Comparison of ENCODE assay signal across 24 mouse cellular contexts in the genomic region with DNA sequence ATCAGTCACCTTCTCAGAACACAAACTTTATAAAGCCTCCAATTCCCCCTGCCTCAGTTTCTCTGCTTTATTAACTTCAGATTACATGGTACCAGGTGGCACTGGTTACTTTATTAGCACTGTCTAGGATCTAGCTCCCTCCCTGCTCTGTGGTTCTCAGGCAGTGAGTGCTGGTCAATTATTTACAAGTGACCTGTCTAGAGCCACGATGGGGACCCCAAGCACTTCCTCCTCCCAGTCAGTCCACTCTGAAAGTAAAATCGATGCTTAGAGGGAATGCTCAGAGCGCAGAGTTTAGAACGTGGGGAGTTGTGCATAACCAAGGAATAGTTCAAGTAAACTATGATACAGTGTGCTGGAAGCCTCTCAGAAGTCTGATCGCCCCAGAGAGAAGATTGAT.
"Had no signal": no experiment of that assay in that cellular context is flagged by ENCODE, and none has a peak within 500 bp of the region (broad histone marks: within the 10 kb centered on the region; RNA-seq: fewer than 3 reads in every experiment).

No protein-coding gene starts in this region.

- DNase-seq: kidney, adult 9 months; kidney, postnatal 10 days; kidney, postnatal 36 days; layer of hippocampus, postnatal 36 days; left cerebral cortex, postnatal 4 days; lung, adult 18-20 months; lung, postnatal 10 days; lung, postnatal 36 days; midbrain, embryonic 14.5 days; retina, postnatal 1 day; right cerebral cortex, postnatal 25 days; spleen, adult 18-20 months; thymus, postnatal 25 days had no signal

- H3K27ac ChIP-seq: left cerebral cortex, adult 2 months; limb, embryonic 12.5 days; limb, embryonic 15.5 days; lung, embryonic 15.5 days; midbrain, embryonic 10.5 days; neural tube, embryonic 12.5 days; neural tube, embryonic 15.5 days; stomach, embryonic 15.5 days had no signal

- H3K9ac ChIP-seq: limb, embryonic 12.5 days; limb, embryonic 15.5 days; lung, embryonic 15.5 days; neural tube, embryonic 12.5 days; neural tube, embryonic 15.5 days; stomach, embryonic 15.5 days had no signal

- H3K4me3 ChIP-seq: left cerebral cortex, adult 2 months; limb, embryonic 12.5 days; limb, embryonic 15.5 days; lung, embryonic 15.5 days; megakaryocyte, embryonic 14.5 days; midbrain, embryonic 10.5 days; neural tube, embryonic 12.5 days; neural tube, embryonic 15.5 days; stomach, embryonic 15.5 days had no signal

- H3K27me3 ChIP-seq: limb, embryonic 12.5 days; limb, embryonic 15.5 days; lung, embryonic 15.5 days; megakaryocyte, embryonic 14.5 days; neural tube, embryonic 12.5 days; neural tube, embryonic 15.5 days; stomach, embryonic 15.5 days had no signal

- ATAC-seq: hindbrain, embryonic 16.5 days; intestine, postnatal 0 days had no signal

- H3K36me3 ChIP-seq: limb, embryonic 12.5 days; limb, embryonic 15.5 days; lung, embryonic 15.5 days; neural tube, embryonic 12.5 days; neural tube, embryonic 15.5 days; stomach, embryonic 15.5 days had no signal

- H3K4me2 ChIP-seq: limb, embryonic 12.5 days; limb, embryonic 15.5 days; lung, embryonic 15.5 days; neural tube, embryonic 12.5 days; neural tube, embryonic 15.5 days; stomach, embryonic 15.5 days had no signal

- H3K9me3 ChIP-seq: limb, embryonic 12.5 days; limb, embryonic 15.5 days; lung, embryonic 15.5 days; megakaryocyte, embryonic 14.5 days; midbrain, embryonic 10.5 days; neural tube, embryonic 12.5 days; neural tube, embryonic 15.5 days; stomach, embryonic 15.5 days had no signal

- H3K4me1 ChIP-seq: limb, embryonic 12.5 days; limb, embryonic 15.5 days; lung, embryonic 15.5 days; megakaryocyte, embryonic 14.5 days; midbrain, embryonic 10.5 days; neural tube, embryonic 12.5 days; neural tube, embryonic 15.5 days; stomach, embryonic 15.5 days had no signal
